ENCODE assay signal across 12 mouse cellular contexts in genomic region chr13:91162452-91162851, GRCm38 (mm10).
A peak's percentile ranks its signal among the peaks of the same experiment; 100 is the strongest.
DNase-seq lines count a peak whose midpoint lies in the region; TF ChIP-seq lines count a peak whose summit lies in the region.
"Had no signal": no experiment of that assay in that cellular context is flagged by ENCODE, and none has a peak within 500 bp of the region (broad histone marks: within the 10 kb centered on the region; RNA-seq: fewer than 3 reads in every experiment).

No protein-coding gene starts in this region.

- intact Hi-C loops in heart, postnatal 10 days (cut with DNase I): no loop called here
- intact Hi-C loops in gastrocnemius, adult 2 months (cut with DNase I): no loop called here

- WGBS in heart, embryonic 10.5 days: 46% methylated on average over 5 of the region's 5 CpGs

- no peaks in the 10 kb centered on the region for H3K36me3 ChIP-seq in heart, embryonic 10.5 days
- H3K36me3 ChIP-seq: embryonic facial prominence, embryonic 13.5 days; liver, embryonic 15.5 days; midbrain, embryonic 15.5 days; neural tube, embryonic 13.5 days had no signal

- H3K27me3 ChIP-seq in heart, embryonic 10.5 days (ENCODE audit: insufficient read depth, poor library complexity, severe bottlenecking): no peaks in the 10 kb centered on the region
- H3K27me3 ChIP-seq: embryonic facial prominence, embryonic 13.5 days; liver, embryonic 15.5 days; midbrain, embryonic 15.5 days; neural tube, embryonic 13.5 days had no signal

- H3K4me3 ChIP-seq in heart, embryonic 10.5 days: no peak overlapping the region
- H3K4me3 ChIP-seq in gastrocnemius, adult 2 months: no peak overlapping the region
- H3K4me3 ChIP-seq: embryonic facial prominence, embryonic 13.5 days; liver, embryonic 15.5 days; midbrain, embryonic 15.5 days; neural tube, embryonic 13.5 days had no signal

- no peaks in the 10 kb centered on the region for H3K9me3 ChIP-seq in heart, embryonic 10.5 days
- H3K9me3 ChIP-seq: embryonic facial prominence, embryonic 13.5 days; liver, embryonic 15.5 days; midbrain, embryonic 15.5 days; neural tube, embryonic 13.5 days had no signal

- TF ChIP-seq CTCF in gastrocnemius, adult 2 months (IDR thresholded peaks at IDR 0.05): no peak

- H3K27ac ChIP-seq in heart, embryonic 10.5 days: no peak overlapping the region
- no peak overlapping the region for H3K27ac ChIP-seq in gastrocnemius, adult 2 months
- H3K27ac ChIP-seq: embryonic facial prominence, embryonic 13.5 days; kidney, postnatal 0 days; liver, embryonic 15.5 days; midbrain, embryonic 15.5 days; neural tube, embryonic 13.5 days had no signal

- peaks cover 42% of the 10 kb centered on the region for H3K4me1 ChIP-seq in heart, embryonic 10.5 days
- H3K4me1 ChIP-seq: midbrain, embryonic 15.5 days; neural tube, embryonic 13.5 days had no signal

- DNase-seq in heart, postnatal 10 days: peak; percentile 37 to 41
- no peak for DNase-seq in heart, embryonic 10.5 days (ENCODE audit: low spot score)
- peak; percentile 28 for DNase-seq in ZHBTc4 (ENCODE audit: low read depth, low spot score)
- DNase-seq in cerebellum, adult 11 months: peak; percentile 24
- DNase-seq in kidney, postnatal 25 days: peak; percentile 57 to 70
- DNase-seq in thymus, postnatal 14 days: no peak
- DNase-seq in gastrocnemius, adult 2 months: no peak

Comparison
In these comparisons a context has a peak if more than half of its experiments do, and no peak if none do; other contexts are left out.
1. DNase-seq: peak in heart, postnatal 10 days (2 of 2), ZHBTc4 (single experiment), cerebellum, adult 11 months (single experiment) and kidney, postnatal 25 days (2 of 2); none in heart, embryonic 10.5 days (single experiment), thymus, postnatal 14 days (single experiment) and gastrocnemius, adult 2 months (single experiment).